In genomic region chr13:50982005-50982404, GRCm38 (mm10) we compare ENCODE assay signal across 24 mouse cellular contexts.
DNase-seq lines count a peak whose midpoint lies in the region; ATAC-seq and TF ChIP-seq lines count a peak whose summit lies in the region.
"Had no signal": no experiment of that assay in that cellular context is flagged by ENCODE, and none has a peak within 500 bp of the region (broad histone marks: within the 10 kb centered on the region; RNA-seq: fewer than 3 reads in every experiment).

No protein-coding gene starts in this region.

- peak; percentile 34 for DNase-seq in embryonic facial prominence, embryonic 14.5 days (ENCODE audit: low spot score)
- DNase-seq in embryonic facial prominence, embryonic 10.5 days (ENCODE audit: low spot score), result no peak
- DNase-seq in testis, postnatal 10 days (ENCODE audit: low spot score), result no peak
- DNase-seq in gastrocnemius, postnatal 36 days, result no peak
- DNase-seq in layer of hippocampus, adult 18-20 months (ENCODE audit: low spot score in 2 of 2), result no peak
- DNase-seq: adrenal gland, adult 8-10 months; adrenal gland, postnatal 14 days; adrenal gland, postnatal 36 days; B cell, adult 2 months; cerebellum, adult 11-12 months; cerebellum, adult 2 months; cerebellum, adult 9-10 months; cerebellum, postnatal 10 days; cerebellum, postnatal 25 days had no signal

- no peaks in the 10 kb centered on the region for H3K27me3 ChIP-seq in embryonic facial prominence, embryonic 14.5 days (replicated peaks; ENCODE audit: control insufficient read depth, insufficient read depth, low read length)
- no peaks in the 10 kb centered on the region for H3K27me3 ChIP-seq in embryonic facial prominence, embryonic 10.5 days (replicated peaks; ENCODE audit: low read depth, poor library complexity, severe bottlenecking)
- no peaks in the 10 kb centered on the region for H3K27me3 ChIP-seq in testis, adult 2 months (ENCODE audit: control insufficient read depth, insufficient read depth, low read length)
- no peaks in the 10 kb centered on the region for H3K27me3 ChIP-seq in limb, embryonic 15.5 days
- H3K27me3 ChIP-seq: CH12.LX; embryonic facial prominence, embryonic 13.5 days; forebrain, embryonic 13.5 days; forebrain, embryonic 15.5 days; Patski had no signal

- H3K27ac ChIP-seq in embryonic facial prominence, embryonic 14.5 days (replicated peaks; ENCODE audit: low read depth, low read length), result 0 out of 2 replicates have a peak overlapping the region, but pooled peaks have one; percentile 4
- H3K27ac ChIP-seq in embryonic facial prominence, embryonic 10.5 days (replicated peaks), result no peak overlapping the region
- peak overlapping the region; percentile 49 for H3K27ac ChIP-seq in testis, adult 2 months (ENCODE audit: control insufficient read depth, insufficient read depth, low read depth, low read length)
- peak overlapping the region; percentile 75 for H3K27ac ChIP-seq in limb, embryonic 15.5 days
- H3K27ac ChIP-seq: embryonic facial prominence, embryonic 13.5 days; forebrain, embryonic 13.5 days; forebrain, embryonic 15.5 days had no signal

- no peak overlapping the region for H3K4me3 ChIP-seq in embryonic facial prominence, embryonic 14.5 days (ENCODE audit: low read depth, low read length)
- H3K4me3 ChIP-seq in embryonic facial prominence, embryonic 10.5 days, result no peak overlapping the region
- H3K4me3 ChIP-seq in testis, adult 2 months (ENCODE audit: control insufficient read depth, low read depth, low read length), result no peak overlapping the region
- no peak overlapping the region for H3K4me3 ChIP-seq in limb, embryonic 15.5 days
- H3K4me3 ChIP-seq: embryonic facial prominence, embryonic 13.5 days; forebrain, embryonic 13.5 days; forebrain, embryonic 15.5 days had no signal

- H3K9ac ChIP-seq in embryonic facial prominence, embryonic 14.5 days (ENCODE audit: low read depth, low read length), result no peak overlapping the region
- H3K9ac ChIP-seq in limb, embryonic 15.5 days, result no peak overlapping the region
- H3K9ac ChIP-seq: embryonic facial prominence, embryonic 13.5 days; forebrain, embryonic 13.5 days; forebrain, embryonic 15.5 days had no signal

- H3K36me3 ChIP-seq in embryonic facial prominence, embryonic 14.5 days (ENCODE audit: control insufficient read depth, insufficient read depth, low read length), result no peaks in the 10 kb centered on the region
- no peaks in the 10 kb centered on the region for H3K36me3 ChIP-seq in embryonic facial prominence, embryonic 10.5 days (replicated peaks)
- no peaks in the 10 kb centered on the region for H3K36me3 ChIP-seq in testis, adult 2 months (ENCODE audit: control insufficient read depth, insufficient read depth, low read length)
- H3K36me3 ChIP-seq in limb, embryonic 15.5 days, result no peaks in the 10 kb centered on the region
- H3K36me3 ChIP-seq: embryonic facial prominence, embryonic 13.5 days; forebrain, embryonic 15.5 days; G1E had no signal

- H3K4me2 ChIP-seq in embryonic facial prominence, embryonic 14.5 days (ENCODE audit: low read depth, low read length), result no peak overlapping the region
- H3K4me2 ChIP-seq in limb, embryonic 15.5 days, result no peak overlapping the region
- H3K4me2 ChIP-seq: embryonic facial prominence, embryonic 13.5 days; forebrain, embryonic 13.5 days; forebrain, embryonic 15.5 days had no signal

- ATAC-seq in embryonic facial prominence, embryonic 14.5 days (ENCODE audit: low read depth), result no peak
- ATAC-seq in limb, embryonic 15.5 days (ENCODE audit: insufficient number of reproducible peaks, low FRiP score, low TSS enrichment, low read depth), result no peak; the same call in 1 of the 2 replicates
- ATAC-seq: activated CD4-positive, CD25-positive, alpha-beta regulatory T cell, adult 4 months; CD4-positive, CD25-positive, alpha-beta regulatory T cell, adult 4 months; forebrain, embryonic 13.5 days; forebrain, embryonic 15.5 days; Patski had no signal

- intact Hi-C loops in gastrocnemius, postnatal 36 days (cut with DNase I), result no loop called here

- H3K4me1 ChIP-seq in embryonic facial prominence, embryonic 14.5 days (ENCODE audit: control insufficient read depth, insufficient read depth, low read length), result peaks cover 4% of the 10 kb centered on the region; the same call in 1 of the 2 replicates
- 0 out of 2 replicates have a peak, but pooled peaks cover 2% of the 10 kb centered on the region for H3K4me1 ChIP-seq in embryonic facial prominence, embryonic 10.5 days
- H3K4me1 ChIP-seq in testis, adult 2 months (ENCODE audit: control insufficient read depth, insufficient read depth, low read length), result no peaks in the 10 kb centered on the region
- H3K4me1 ChIP-seq in limb, embryonic 15.5 days, result peaks cover 11% of the 10 kb centered on the region
- H3K4me1 ChIP-seq: forebrain, embryonic 13.5 days; forebrain, embryonic 15.5 days had no signal

- TF ChIP-seq CTCF in testis, adult 2 months (IDR thresholded peaks at IDR 0.05; ENCODE audit: control insufficient read depth, insufficient read depth, insufficient replicate concordance, low read depth, low read length), result no peak

- 0 out of 2 replicates have a peak, but pooled peaks cover 3% of the 10 kb centered on the region for H3K9me3 ChIP-seq in embryonic facial prominence, embryonic 14.5 days (ENCODE audit: control insufficient read depth, low read length)
- peaks cover 4% of the 10 kb centered on the region; the same call in 1 of the 2 replicates for H3K9me3 ChIP-seq in embryonic facial prominence, embryonic 10.5 days
- no peaks in the 10 kb centered on the region for H3K9me3 ChIP-seq in limb, embryonic 15.5 days
- H3K9me3 ChIP-seq: embryonic facial prominence, embryonic 13.5 days; forebrain, embryonic 13.5 days; forebrain, embryonic 15.5 days had no signal

- no peak for TF ChIP-seq POLR2A in testis, adult 2 months (IDR thresholded peaks at IDR 0.05; ENCODE audit: control insufficient read depth, low read depth, low read length)

- 6% methylated on average over 1 of the region's 1 CpGs for WGBS in embryonic facial prominence, embryonic 14.5 days
- 65% methylated on average over 1 of the region's 1 CpGs for WGBS in embryonic facial prominence, embryonic 10.5 days
- 16% methylated on average over 1 of the region's 1 CpGs for WGBS in limb, embryonic 15.5 days
